Mouse (Mus musculus): ENCODE measurements around the gene Slc41a2. TPM values are rescaled to one million over a fixed set of nuclear protein-coding genes. Genes with fewer than 3 reads are reported as not detected.

Gene Slc41a2
- polyA plus RNA-seq, 1 experiment from 2014 or later: 0.72 TPM

- Histone ChIP-seq H3K9me3 (ENCODE audit: control insufficient read depth, low read length) (no peaks in the 10 kb centered on the region), H3K36me3 (ENCODE audit: control insufficient read depth, insufficient read depth, low read length) (no peaks in the 10 kb centered on the region), H3K4me2 (ENCODE audit: low read length) (0 out of 2 replicates have a peak overlapping the region, but pooled peaks have one; percentile 4), H3K4me3 (ENCODE audit: control insufficient read depth in 1 of 2, insufficient read depth in 1 of 2, low read depth in 1 of 2, low read length in 2 of 2) (no peak overlapping the region), H3K4me1 (ENCODE audit: control insufficient read depth in 2 of 2, insufficient read depth in 2 of 2, low read length in 2 of 2) (peaks cover 19 to 32% of the 10 kb centered on the region in 2 experiments), H3K27ac (replicated peaks in 1 of 2; ENCODE audit: control insufficient read depth in 1 of 2, insufficient read depth in 1 of 2, low read depth in 2 of 2, low read length in 2 of 2) (peak overlapping the region; percentile 4 to 22; a peak in 2 of 4 replicates), H3K27me3 (ENCODE audit: control insufficient read depth, insufficient read depth, low read length) (no peaks in the 10 kb centered on the region), H3K9ac (ENCODE audit: low read length) (no peak overlapping the region)
- WGBS: 46% methylated on average over 12 of the region's 12 CpGs
- ATAC-seq (ENCODE audit: insufficient number of reproducible peaks, insufficient read depth, low FRiP score, low read depth): no peak
These were observed 153.8 kb downstream of the Slc41a2 start for GRCm38 (mm10) chr10:83183634-83184479.

GRCm38 (mm10) chr10:83182573-83182960 lies 155.1 kb downstream of the Slc41a2 start:
- 39% methylated on average over 8 of the region's 8 CpGs for WGBS
- no peaks in the 10 kb centered on the region for H3K9me3 ChIP-seq (ENCODE audit: control insufficient read depth, low read length)
- ATAC-seq (ENCODE audit: insufficient number of reproducible peaks, insufficient read depth, low FRiP score, low read depth): no peak
- peaks cover 21 to 28% of the 10 kb centered on the region in 2 experiments for H3K4me1 ChIP-seq (ENCODE audit: control insufficient read depth in 2 of 2, insufficient read depth in 2 of 2, low read length in 2 of 2)
- H3K27ac ChIP-seq (replicated peaks in 1 of 2; ENCODE audit: control insufficient read depth in 1 of 2, insufficient read depth in 1 of 2, low read depth in 2 of 2, low read length in 2 of 2): no peak overlapping the region
- H3K27me3 ChIP-seq (ENCODE audit: control insufficient read depth, insufficient read depth, low read length): no peaks in the 10 kb centered on the region
- H3K4me2 ChIP-seq (ENCODE audit: low read length): no peak overlapping the region
- no peak overlapping the region for H3K9ac ChIP-seq (ENCODE audit: low read length)
- no peaks in the 10 kb centered on the region for H3K36me3 ChIP-seq (ENCODE audit: control insufficient read depth, insufficient read depth, low read length)
- H3K4me3 ChIP-seq (ENCODE audit: control insufficient read depth in 1 of 2, insufficient read depth in 1 of 2, low read depth in 1 of 2, low read length in 2 of 2): no peak overlapping the region

GRCm38 (mm10) chr10:83181831-83182572 lies 155.7 kb downstream of the Slc41a2 start:
- Histone ChIP-seq H3K9me3 (ENCODE audit: control insufficient read depth, low read length) (no peaks in the 10 kb centered on the region), H3K4me1 (ENCODE audit: control insufficient read depth in 2 of 2, insufficient read depth in 2 of 2, low read length in 2 of 2) (peaks cover 20 to 23% of the 10 kb centered on the region in 2 experiments), H3K27me3 (ENCODE audit: control insufficient read depth, insufficient read depth, low read length) (no peaks in the 10 kb centered on the region), H3K27ac (replicated peaks in 1 of 2; ENCODE audit: control insufficient read depth in 1 of 2, insufficient read depth in 1 of 2, low read depth in 2 of 2, low read length in 2 of 2) (no peak overlapping the region), H3K4me3 (ENCODE audit: control insufficient read depth in 1 of 2, insufficient read depth in 1 of 2, low read depth in 1 of 2, low read length in 2 of 2) (no peak overlapping the region), H3K4me2 (ENCODE audit: low read length) (no peak overlapping the region), H3K36me3 (ENCODE audit: control insufficient read depth, insufficient read depth, low read length) (no peaks in the 10 kb centered on the region), H3K9ac (ENCODE audit: low read length) (no peak overlapping the region)
- 77% methylated on average over 15 of the region's 15 CpGs for WGBS
- no peak for ATAC-seq (ENCODE audit: insufficient number of reproducible peaks, insufficient read depth, low FRiP score, low read depth)

Other genes starting within 250 kb of the Slc41a2 start
- 0.41 and 0.42 TPM in 2 replicates for gene D10Wsu102e, start 22.3 kb upstream of the Slc41a2 start, polyA plus RNA-seq (2014; fragmentation: Nextera tagmentation; extraction: Ambion mirVana)
- gene Aldh1l2, start 196.3 kb upstream of the Slc41a2 start, polyA plus RNA-seq (2014; fragmentation: Nextera tagmentation; extraction: Ambion mirVana): 14.3 and 16.8 TPM in 2 replicates
- 26.0 and 33.5 TPM in 2 replicates for gene Washc4, start 205.9 kb upstream of the Slc41a2 start, polyA plus RNA-seq (2014; fragmentation: Nextera tagmentation; extraction: Ambion mirVana)

Data from heart, embryonic 14.5 days (tissue).